9 mouse cellular contexts compared by ENCODE assay signal in genomic region chr7:27355261-27355660, GRCm38 (mm10). TPM values are rescaled to one million over a fixed set of nuclear protein-coding genes. Genes with fewer than 3 reads are reported as not detected.
A peak's percentile ranks its signal among the peaks of the same experiment; 100 is the strongest.
DNase-seq lines count a peak whose midpoint lies in the region; ATAC-seq and TF ChIP-seq lines count a peak whose summit lies in the region.
"Had no signal": no experiment of that assay in that cellular context is flagged by ENCODE, and none has a peak within 500 bp of the region (broad histone marks: within the 10 kb centered on the region; RNA-seq: fewer than 3 reads in every experiment).

No protein-coding gene starts in this region.

- ATAC-seq in heart, embryonic 14.5 days (ENCODE audit: insufficient number of reproducible peaks, insufficient read depth, low FRiP score, low read depth), result no peak

- TF ChIP-seq CTCF in MEL (IDR thresholded peaks at IDR 0.05 in 2 of 3, conservative IDR thresholded peaks at IDR 0.05 in 1 of 3; ENCODE audit: control insufficient read depth in 1 of 3, insufficient read depth in 1 of 3, low read depth in 2 of 3, low read length in 3 of 3, poor library complexity in 1 of 3, severe bottlenecking in 1 of 3), result no peak

- peak overlapping the region; percentile 75 for H3K9ac ChIP-seq in heart, embryonic 14.5 days (ENCODE audit: low read length)
- H3K9ac ChIP-seq in MEL (ENCODE audit: control insufficient read depth, low read depth, low read length, poor library complexity, severe bottlenecking), result peak overlapping the region; percentile 69

- H3K4me1 ChIP-seq in heart, embryonic 14.5 days (ENCODE audit: control insufficient read depth in 2 of 2, insufficient read depth in 2 of 2, low read length in 2 of 2), result peaks cover 8 to 22% of the 10 kb centered on the region in 2 experiments; a peak in 3 of 4 replicates
- H3K4me1 ChIP-seq in MEL (ENCODE audit: control insufficient read depth in 1 of 2, insufficient read depth in 2 of 2, low read length in 2 of 2), result peaks cover 4 to 13% of the 10 kb centered on the region in 2 experiments
- peaks cover 28% of the 10 kb centered on the region for H3K4me1 ChIP-seq in hindbrain, embryonic 10.5 days (replicated peaks)
- peaks cover 32% of the 10 kb centered on the region for H3K4me1 ChIP-seq in midbrain, embryonic 10.5 days

- peak overlapping the region in 1 of 2 experiments; percentile 85; a peak in 2 of 4 replicates for H3K27ac ChIP-seq in heart, embryonic 14.5 days (replicated peaks in 1 of 2; ENCODE audit: control insufficient read depth in 1 of 2, insufficient read depth in 1 of 2, low read depth in 2 of 2, low read length in 2 of 2)
- peak overlapping the region; percentile 71 for H3K27ac ChIP-seq in MEL (ENCODE audit: control insufficient read depth, low read depth, low read length)
- peak overlapping the region; percentile 86 for H3K27ac ChIP-seq in hindbrain, embryonic 10.5 days
- H3K27ac ChIP-seq in midbrain, embryonic 10.5 days (replicated peaks), result peak overlapping the region; percentile 82

- H3K4me2 ChIP-seq in heart, embryonic 14.5 days (ENCODE audit: low read length), result peak overlapping the region; percentile 91

- DNase-seq in heart, postnatal 25 days (ENCODE audit: low spot score), result no peak
- peak; percentile 50 for DNase-seq in MEL (ENCODE audit: low read depth, low spot score)
- no peak for DNase-seq in hindbrain, embryonic 10.5 days (ENCODE audit: low spot score)
- DNase-seq in midbrain, embryonic 10.5 days (ENCODE audit: low spot score), result no peak
- DNase-seq in embryo, embryonic 11 days, result no peak
- DNase-seq in adrenal gland, postnatal 36 days, result no peak
- no peak for DNase-seq in cerebellum, adult 11-12 months

- no peaks in the 10 kb centered on the region for H3K9me3 ChIP-seq in heart, embryonic 14.5 days (ENCODE audit: control insufficient read depth, low read length)
- no peaks in the 10 kb centered on the region for H3K9me3 ChIP-seq in MEL (replicated peaks; ENCODE audit: insufficient read depth, low read length)
- H3K9me3 ChIP-seq in hindbrain, embryonic 10.5 days, result no peaks in the 10 kb centered on the region
- H3K9me3 ChIP-seq in midbrain, embryonic 10.5 days (replicated peaks), result no peaks in the 10 kb centered on the region

- H3K79me2 ChIP-seq in MEL (ENCODE audit: control insufficient read depth, insufficient read depth, low read length, poor library complexity), result peaks cover 3% of the 10 kb centered on the region; the same call in 1 of the 2 replicates

- TF ChIP-seq POLR2A in MEL (IDR thresholded peaks at IDR 0.05; ENCODE audit: control insufficient read depth in 1 of 2, insufficient read depth in 1 of 2, low read depth in 1 of 2, low read length in 2 of 2, poor library complexity in 1 of 2), result no peak

- peaks cover 13% of the 10 kb centered on the region for H3K36me3 ChIP-seq in heart, embryonic 14.5 days (ENCODE audit: control insufficient read depth, insufficient read depth, low read length)
- peaks cover 0 to 13% of the 10 kb centered on the region in 2 experiments; a peak in 2 of 4 replicates for H3K36me3 ChIP-seq in MEL (ENCODE audit: control insufficient read depth in 1 of 2, insufficient read depth in 2 of 2, low read length in 2 of 2)
- peaks cover 37% of the 10 kb centered on the region for H3K36me3 ChIP-seq in hindbrain, embryonic 10.5 days
- H3K36me3 ChIP-seq in midbrain, embryonic 10.5 days, result peaks cover 30% of the 10 kb centered on the region

- H3K27me3 ChIP-seq in heart, embryonic 14.5 days (ENCODE audit: control insufficient read depth, insufficient read depth, low read length), result no peaks in the 10 kb centered on the region
- no peaks in the 10 kb centered on the region for H3K27me3 ChIP-seq in MEL (ENCODE audit: control insufficient read depth in 1 of 2, insufficient read depth in 2 of 2, low read length in 2 of 2)
- H3K27me3 ChIP-seq in hindbrain, embryonic 10.5 days (ENCODE audit: insufficient read depth, poor library complexity, severe bottlenecking), result peaks cover 33% of the 10 kb centered on the region
- H3K27me3 ChIP-seq in midbrain, embryonic 10.5 days (ENCODE audit: low read depth, poor library complexity, severe bottlenecking), result peaks cover 45% of the 10 kb centered on the region
- H3K27me3 ChIP-seq: Patski had no signal

- no peak for TF ChIP-seq RAD21 in MEL (IDR thresholded peaks at IDR 0.05; ENCODE audit: low read depth, low read length)

- 6% methylated on average over 13 of the region's 14 CpGs for WGBS in heart, embryonic 14.5 days
- WGBS in hindbrain, embryonic 10.5 days, result 11% methylated on average over 14 of the region's 14 CpGs
- 8% methylated on average over 14 of the region's 14 CpGs for WGBS in midbrain, embryonic 10.5 days

- intact Hi-C loops in heart, postnatal 25 days (cut with DNase I), result no loop called here

- H3K4me3 ChIP-seq in heart, embryonic 14.5 days (ENCODE audit: control insufficient read depth in 1 of 2, insufficient read depth in 1 of 2, low read depth in 1 of 2, low read length in 2 of 2), result peak overlapping the region; percentile 63 to 67
- H3K4me3 ChIP-seq in MEL (ENCODE audit: control insufficient read depth in 1 of 2, insufficient read depth in 1 of 2, low read depth in 2 of 2, low read length in 2 of 2), result peak overlapping the region; percentile 58 to 96
- H3K4me3 ChIP-seq in hindbrain, embryonic 10.5 days, result peak overlapping the region; percentile 81
- H3K4me3 ChIP-seq in midbrain, embryonic 10.5 days, result peak overlapping the region; percentile 83

- no peak for TF ChIP-seq EP300 in MEL (IDR thresholded peaks at IDR 0.05; ENCODE audit: low read depth in 1 of 2, low read length in 2 of 2)

TF ChIP-seq in MEL, 35 proteins besides CTCF, POLR2A, EP300 and RAD21:
- TF ChIP-seq USF1 (IDR thresholded peaks at IDR 0.05; ENCODE audit: low read depth, low read length), result no peak
- no peak for TF ChIP-seq RCOR1 (IDR thresholded peaks at IDR 0.05; ENCODE audit: low read depth, low read length)
- no peak for TF ChIP-seq GATA1 (IDR thresholded peaks at IDR 0.05; ENCODE audit: low read depth, low read length)
- TF ChIP-seq CHD1 (IDR thresholded peaks at IDR 0.05; ENCODE audit: low read depth, low read length), result no peak
- no peak for TF ChIP-seq ZKSCAN1 (IDR thresholded peaks at IDR 0.05; ENCODE audit: low read depth, low read length)
- no peak for TF ChIP-seq ZMIZ1 (IDR thresholded peaks at IDR 0.05; ENCODE audit: low read depth, low read length)
- TF ChIP-seq TBP (IDR thresholded peaks at IDR 0.05; ENCODE audit: low read depth, low read length), result no peak
- no peak for TF ChIP-seq ELF1 (IDR thresholded peaks at IDR 0.05; ENCODE audit: low read depth, low read length)
- TF ChIP-seq TCF12 (IDR thresholded peaks at IDR 0.05; ENCODE audit: low read depth, low read length), result no peak
- no peak for TF ChIP-seq SMC3 (IDR thresholded peaks at IDR 0.05; ENCODE audit: low read depth, low read length)
- TF ChIP-seq MAFK (IDR thresholded peaks at IDR 0.05; ENCODE audit: borderline replicate concordance, low read depth, low read length), result no peak
- no peak for TF ChIP-seq MYB (IDR thresholded peaks at IDR 0.05; ENCODE audit: low read depth, low read length)
- no peak for TF ChIP-seq JUND (IDR thresholded peaks at IDR 0.05; ENCODE audit: low read depth, low read length)
- no peak for TF ChIP-seq TAL1 (IDR thresholded peaks at IDR 0.05; ENCODE audit: low read length)
- no peak for TF ChIP-seq GABPA (IDR thresholded peaks at IDR 0.05; ENCODE audit: low read depth, low read length)
- no peak for TF ChIP-seq USF2 (IDR thresholded peaks at IDR 0.05; ENCODE audit: borderline replicate concordance in 1 of 2, insufficient read depth in 1 of 2, low read depth in 1 of 2, low read length in 2 of 2)

RNA-seq across cellular contexts. Expression of gene Shkbp1, which starts 0.6 kb away (rescaled TPM):
- polyA plus RNA-seq in heart, embryonic 14.5 days (2014; fragmentation: Nextera tagmentation; extraction: Ambion mirVana), result 18.3 and 22.0 TPM in 2 replicates
- total RNA-seq in heart, postnatal 25 days (2021), result 1 to 10 TPM; 6.4 to 8.2 TPM
- 24.2 and 25.4 TPM in 2 replicates for total RNA-seq in MEL (2012; rRNA removed)
- polyA plus RNA-seq in MEL (2012; ENCODE audit: insufficient read depth in 1 of 2, insufficient read length in 2 of 2, low read depth in 1 of 2, low replicate concordance in 2 of 2, missing spikeins in 1 of 2), result 10 to 100 TPM in 1 of 2 experiments, not detected in 1; 77.0 TPM
- polyA plus RNA-seq in hindbrain, embryonic 10.5 days (2016; fragmentation: Nextera tagmentation; extraction: Ambion mirVana), result 76.3 and 87.4 TPM in 2 replicates
- polyA plus RNA-seq in midbrain, embryonic 10.5 days (2016; fragmentation: Nextera tagmentation; extraction: Ambion mirVana), result 71.7 and 77.2 TPM in 2 replicates
- 10 to 100 TPM; 22.3 TPM for total RNA-seq in adrenal gland, postnatal 36 days (2021)

RNA-seq across cellular contexts. Expression of gene Gm20479, which starts 2.0 kb away (rescaled TPM):
- not detected in 2 replicates for polyA plus RNA-seq in heart, embryonic 14.5 days (2014; fragmentation: Nextera tagmentation; extraction: Ambion mirVana)
- not detected for total RNA-seq in heart, postnatal 25 days (2021)
- 0.42 TPM in 1 of 2 replicates, not detected in the other for total RNA-seq in MEL (2012; rRNA removed)
- polyA plus RNA-seq in MEL (2012; ENCODE audit: insufficient read depth in 1 of 2, insufficient read length in 2 of 2, low read depth in 1 of 2, low replicate concordance in 2 of 2, missing spikeins in 1 of 2), result 1 to 10 TPM in 1 of 2 experiments, not detected in 1; 2.7 TPM
- polyA plus RNA-seq in hindbrain, embryonic 10.5 days (2016; fragmentation: Nextera tagmentation; extraction: Ambion mirVana), result 0.50 TPM in 1 of 2 replicates, not detected in the other
- 0.48 and 0.82 TPM in 2 replicates for polyA plus RNA-seq in midbrain, embryonic 10.5 days (2016; fragmentation: Nextera tagmentation; extraction: Ambion mirVana)
- 1 to 10 TPM in 1 of 2 experiments, not detected in 1; 6.1 TPM for total RNA-seq in adrenal gland, postnatal 36 days (2021)

RNA-seq across cellular contexts. Expression of gene Ltbp4, which starts 17.8 kb away (rescaled TPM):
- 47.7 and 55.1 TPM in 2 replicates for polyA plus RNA-seq in heart, embryonic 14.5 days (2014; fragmentation: Nextera tagmentation; extraction: Ambion mirVana)
- total RNA-seq in heart, postnatal 25 days (2021), result 100 to 1,000 TPM; 210 to 247 TPM
- total RNA-seq in MEL (2012; rRNA removed), result 2.2 and 2.9 TPM in 2 replicates
- 10 to 100 TPM in 1 of 2 experiments, not detected in 1; 14.2 TPM for polyA plus RNA-seq in MEL (2012; ENCODE audit: insufficient read depth in 1 of 2, insufficient read length in 2 of 2, low read depth in 1 of 2, low replicate concordance in 2 of 2, missing spikeins in 1 of 2)
- 5.8 and 7.5 TPM in 2 replicates for polyA plus RNA-seq in hindbrain, embryonic 10.5 days (2016; fragmentation: Nextera tagmentation; extraction: Ambion mirVana)
- 7.0 and 9.0 TPM in 2 replicates for polyA plus RNA-seq in midbrain, embryonic 10.5 days (2016; fragmentation: Nextera tagmentation; extraction: Ambion mirVana)
- total RNA-seq in adrenal gland, postnatal 36 days (2021), result 10 to 100 TPM; 77.8 to 94.6 TPM
